8 mouse cellular contexts compared by ENCODE assay signal in the genomic region with DNA sequence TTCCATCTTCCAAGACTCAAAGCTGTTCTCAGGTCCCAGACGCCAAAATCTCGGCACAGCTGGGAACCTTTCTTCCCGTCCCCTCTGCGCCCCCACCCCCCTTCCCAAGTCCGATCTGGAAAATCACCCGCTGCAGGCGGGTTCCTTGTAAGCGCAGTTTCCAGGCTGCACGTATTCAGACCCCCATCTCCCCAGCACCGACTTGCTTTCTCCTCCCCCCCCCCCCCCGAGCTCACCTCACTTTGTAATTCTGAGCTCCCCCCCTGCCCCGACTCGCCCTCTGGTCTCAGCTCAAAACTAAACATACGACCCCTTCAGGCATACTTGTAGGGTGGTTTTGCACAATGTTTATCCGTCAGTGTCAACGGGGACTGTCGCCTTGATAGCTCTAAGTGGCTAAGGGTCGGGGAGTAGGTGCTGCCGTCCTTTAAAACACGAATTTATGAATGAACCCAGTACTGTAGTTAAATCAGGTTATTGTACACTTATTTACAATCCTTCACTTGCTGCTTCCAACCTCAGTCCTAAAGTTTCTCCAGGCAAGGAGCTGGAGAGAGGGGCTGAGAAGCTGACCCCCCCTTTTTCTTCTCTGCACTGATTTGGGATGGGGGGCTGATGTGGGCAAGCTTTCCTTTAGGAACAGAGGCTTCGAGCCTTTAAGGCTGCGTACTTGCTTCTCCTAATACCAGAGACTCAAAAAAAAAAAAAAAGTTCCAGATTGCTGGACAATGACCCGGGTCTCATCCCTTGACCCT. TPM values are rescaled to one million over a fixed set of nuclear protein-coding genes. Genes with fewer than 3 reads are reported as not detected.
DNase-seq lines count a peak whose midpoint lies in the region; ATAC-seq and TF ChIP-seq lines count a peak whose summit lies in the region.

No protein-coding gene starts in this region.

- TF ChIP-seq CTCF in G1E (IDR thresholded peaks at IDR 0.05; ENCODE audit: low read depth, low read length) = no peak
- TF ChIP-seq CTCF in stomach, postnatal 0 days (IDR thresholded peaks at IDR 0.05; ENCODE audit: low read depth) = 0 out of 2 replicates have a peak, but pooled peaks have one; percentile 19

- peak overlapping the region; percentile 91 for H3K27ac ChIP-seq in heart, embryonic 15.5 days
- no peak overlapping the region for H3K27ac ChIP-seq in forebrain, embryonic 13.5 days
- H3K27ac ChIP-seq in liver, embryonic 15.5 days (replicated peaks) = peak overlapping the region; percentile 33; the same call in 1 of the 2 replicates
- peak overlapping the region; percentile 95 for H3K27ac ChIP-seq in stomach, postnatal 0 days (replicated peaks)

- peaks cover 37% of the 10 kb centered on the region for H3K4me1 ChIP-seq in heart, embryonic 15.5 days (replicated peaks)
- H3K4me1 ChIP-seq in G1E (ENCODE audit: insufficient read depth, low read depth, low read length) = peaks cover 66% of the 10 kb centered on the region
- peaks cover 46% of the 10 kb centered on the region for H3K4me1 ChIP-seq in forebrain, embryonic 13.5 days
- H3K4me1 ChIP-seq in liver, embryonic 15.5 days (replicated peaks) = peaks cover 61% of the 10 kb centered on the region
- H3K4me1 ChIP-seq in stomach, postnatal 0 days (replicated peaks; ENCODE audit: control insufficient read depth, insufficient read depth) = 0 out of 2 replicates have a peak, but pooled peaks cover 2% of the 10 kb centered on the region

- H3K36me3 ChIP-seq in heart, embryonic 15.5 days = no peaks in the 10 kb centered on the region
- H3K36me3 ChIP-seq in G1E (replicated peaks) = peaks cover 3% of the 10 kb centered on the region
- H3K36me3 ChIP-seq in forebrain, embryonic 13.5 days (ENCODE audit: poor library complexity, severe bottlenecking) = no peaks in the 10 kb centered on the region
- 0 out of 2 replicates have a peak, but pooled peaks cover 5% of the 10 kb centered on the region for H3K36me3 ChIP-seq in liver, embryonic 15.5 days (replicated peaks)
- H3K36me3 ChIP-seq in stomach, postnatal 0 days (ENCODE audit: control insufficient read depth, insufficient read depth, low read length) = peaks cover 4% of the 10 kb centered on the region; the same call in 1 of the 2 replicates

- DNase-seq in heart, adult 9 months (ENCODE audit: low spot score in 2 of 2) = no peak
- no peak for DNase-seq in G1E (ENCODE audit: low spot score)
- peak; percentile 63 for DNase-seq in stomach, postnatal 0 days (ENCODE audit: low spot score)
- DNase-seq in right cerebral cortex, postnatal 10 days (ENCODE audit: low spot score in 2 of 2) = no peak
- DNase-seq in spleen, adult 12 weeks (ENCODE audit: low spot score) = no peak

- H3K4me2 ChIP-seq in heart, embryonic 15.5 days = peak overlapping the region; percentile 96
- peak overlapping the region; percentile 100 for H3K4me2 ChIP-seq in forebrain, embryonic 13.5 days
- H3K4me2 ChIP-seq in liver, embryonic 15.5 days = peak overlapping the region; percentile 98
- peak overlapping the region; percentile 95 for H3K4me2 ChIP-seq in stomach, postnatal 0 days (replicated peaks; ENCODE audit: low read depth)

- TF ChIP-seq EP300 in stomach, postnatal 0 days (optimal IDR thresholded peaks at IDR 0.05) = no peak

- peak overlapping the region; percentile 61 for H3K4me3 ChIP-seq in heart, embryonic 15.5 days
- H3K4me3 ChIP-seq in G1E (ENCODE audit: low read depth, low read length) = peak overlapping the region; percentile 73
- H3K4me3 ChIP-seq in forebrain, embryonic 13.5 days = peak overlapping the region; percentile 54
- peak overlapping the region; percentile 66 for H3K4me3 ChIP-seq in liver, embryonic 15.5 days (replicated peaks)
- H3K4me3 ChIP-seq in stomach, postnatal 0 days (ENCODE audit: low read depth, low read length) = peak overlapping the region; percentile 79

- H3K9ac ChIP-seq in heart, embryonic 15.5 days = peak overlapping the region; percentile 61
- peak overlapping the region; percentile 63 for H3K9ac ChIP-seq in forebrain, embryonic 13.5 days
- 0 out of 2 replicates have a peak overlapping the region, but pooled peaks have one; percentile 64 for H3K9ac ChIP-seq in liver, embryonic 15.5 days
- H3K9ac ChIP-seq in stomach, postnatal 0 days (ENCODE audit: low read length) = peak overlapping the region; percentile 79

- under 1% methylated on average over 22 of the region's 23 CpGs for WGBS in heart, embryonic 15.5 days
- under 1% methylated on average over 22 of the region's 23 CpGs for WGBS in forebrain, embryonic 13.5 days
- WGBS in liver, embryonic 15.5 days (ENCODE audit: insufficient replicate concordance) = under 1% methylated on average over 23 of the region's 23 CpGs
- under 1% methylated on average over 22 of the region's 23 CpGs for WGBS in stomach, postnatal 0 days

- no peaks in the 10 kb centered on the region for H3K9me3 ChIP-seq in heart, embryonic 15.5 days (replicated peaks)
- no peaks in the 10 kb centered on the region for H3K9me3 ChIP-seq in G1E (replicated peaks)
- H3K9me3 ChIP-seq in forebrain, embryonic 13.5 days (replicated peaks) = no peaks in the 10 kb centered on the region
- no peaks in the 10 kb centered on the region for H3K9me3 ChIP-seq in liver, embryonic 15.5 days (replicated peaks)
- H3K9me3 ChIP-seq in stomach, postnatal 0 days (ENCODE audit: control insufficient read depth, low read length) = no peaks in the 10 kb centered on the region

- peak; percentile 0; the same call in 1 of the 2 replicates for ATAC-seq in heart, embryonic 15.5 days (replicated peaks; ENCODE audit: insufficient number of reproducible peaks, insufficient read depth, low FRiP score, low read depth)
- no peak for ATAC-seq in G1E (ENCODE audit: extremely low read depth, insufficient number of reproducible peaks, low FRiP score, poor library complexity, severe bottlenecking)
- ATAC-seq in forebrain, embryonic 13.5 days = peak; percentile 11
- no peak for ATAC-seq in liver, embryonic 15.5 days (ENCODE audit: insufficient read depth)
- ATAC-seq in stomach, postnatal 0 days (ENCODE audit: low FRiP score, low TSS enrichment) = no peak

- H3K27me3 ChIP-seq in heart, embryonic 15.5 days = peaks cover 9% of the 10 kb centered on the region
- H3K27me3 ChIP-seq in G1E (ENCODE audit: insufficient read depth, low read length) = peaks cover 77% of the 10 kb centered on the region
- peaks cover 30% of the 10 kb centered on the region for H3K27me3 ChIP-seq in forebrain, embryonic 13.5 days
- H3K27me3 ChIP-seq in liver, embryonic 15.5 days = peaks cover 88% of the 10 kb centered on the region
- no peaks in the 10 kb centered on the region for H3K27me3 ChIP-seq in stomach, postnatal 0 days (ENCODE audit: control insufficient read depth, insufficient read depth, low read length)

RNA-seq across cellular contexts. Expression of a gene that starts 0.9 kb away (rescaled TPM):
- 5.4 and 5.9 TPM in 2 replicates for polyA plus RNA-seq in heart, embryonic 15.5 days (2015; fragmentation: Nextera tagmentation; extraction: Ambion mirVana)
- 8.7 and 10.2 TPM in 2 replicates for total RNA-seq in G1E (2014; fragmentation: Nextera tagmentation)
- 18.3 and 18.5 TPM in 2 replicates for total RNA-seq in G1E (2017)
- 3.7 and 4.0 TPM in 2 replicates for polyA plus RNA-seq in G1E (2012)
- polyA plus RNA-seq in forebrain, embryonic 13.5 days (2015; fragmentation: Nextera tagmentation; extraction: Ambion mirVana) = 1.1 and 1.2 TPM in 2 replicates
- 1.5 and 1.7 TPM in 2 replicates for polyA plus RNA-seq in liver, embryonic 15.5 days (2015; fragmentation: Nextera tagmentation; extraction: Ambion mirVana)
- polyA plus RNA-seq in stomach, postnatal 0 days (2015; fragmentation: Nextera tagmentation; extraction: Ambion mirVana) = 18.2 and 23.2 TPM in 2 replicates

Comparison
In these comparisons a context has a peak if more than half of its experiments do, and no peak if none do; other contexts are left out.
1. ATAC-seq: peak in heart, embryonic 15.5 days (single experiment) and forebrain, embryonic 13.5 days (single experiment); none in G1E (single experiment), liver, embryonic 15.5 days (single experiment) and stomach, postnatal 0 days (single experiment).
2. Peak in every context shown above with its lines, with median percentiles within 50 percentile points of each other: H3K4me2 ChIP-seq, H3K4me3 ChIP-seq and H3K9ac ChIP-seq.